Comparison of ENCODE assay signal across 28 mouse cellular contexts in the genomic region with DNA sequence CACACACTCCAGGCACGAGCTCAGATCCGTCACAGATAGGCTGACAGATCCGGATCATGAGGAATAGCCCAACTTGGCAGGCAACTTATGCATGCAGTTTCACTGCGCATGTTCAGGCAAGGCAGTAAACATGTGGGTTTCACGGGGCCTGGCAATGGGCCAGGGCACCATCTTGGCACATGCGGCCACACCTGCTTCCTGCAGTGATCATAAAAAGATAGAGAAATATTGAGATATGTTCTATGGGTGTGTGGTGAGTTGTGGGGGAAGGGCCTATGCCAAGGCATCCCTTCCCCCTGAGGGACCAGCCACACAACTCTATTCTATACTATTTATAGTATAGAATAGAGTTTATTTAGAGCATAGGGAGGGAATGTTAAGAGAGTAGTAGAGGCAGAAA.
A peak's percentile ranks its signal among the peaks of the same experiment; 100 is the strongest.
DNase-seq lines count a peak whose midpoint lies in the region; ATAC-seq and TF ChIP-seq lines count a peak whose summit lies in the region.
"Had no signal": no experiment of that assay in that cellular context is flagged by ENCODE, and none has a peak within 500 bp of the region (broad histone marks: within the 10 kb centered on the region; RNA-seq: fewer than 3 reads in every experiment).

No protein-coding gene starts in this region.

- H3K4me1 ChIP-seq in forebrain, embryonic 14.5 days (ENCODE audit: control insufficient read depth, insufficient read depth, low read length), result no peaks in the 10 kb centered on the region
- H3K4me1 ChIP-seq in forebrain, embryonic 10.5 days, result no peaks in the 10 kb centered on the region
- H3K4me1 ChIP-seq: embryonic facial prominence, embryonic 12.5 days; forebrain, embryonic 13.5 days; heart, embryonic 12.5 days; heart, embryonic 15.5 days; hindbrain, embryonic 10.5 days had no signal

- no peak overlapping the region for H3K9ac ChIP-seq in forebrain, embryonic 14.5 days (ENCODE audit: low read length)
- H3K9ac ChIP-seq: embryonic facial prominence, embryonic 12.5 days; forebrain, embryonic 13.5 days; forebrain, postnatal 0 days; heart, embryonic 12.5 days; heart, embryonic 15.5 days; hindbrain, embryonic 14.5 days had no signal

- no peaks in the 10 kb centered on the region for H3K9me3 ChIP-seq in forebrain, embryonic 14.5 days (replicated peaks; ENCODE audit: control insufficient read depth, low read length)
- no peaks in the 10 kb centered on the region for H3K9me3 ChIP-seq in forebrain, embryonic 10.5 days
- H3K9me3 ChIP-seq: embryonic facial prominence, embryonic 12.5 days; forebrain, embryonic 13.5 days; heart, embryonic 12.5 days; heart, embryonic 15.5 days; hindbrain, embryonic 10.5 days had no signal

- H3K4me2 ChIP-seq in forebrain, embryonic 14.5 days (ENCODE audit: low read length), result no peak overlapping the region
- H3K4me2 ChIP-seq: embryonic facial prominence, embryonic 12.5 days; forebrain, embryonic 13.5 days; heart, embryonic 12.5 days; heart, embryonic 15.5 days; hindbrain, embryonic 14.5 days had no signal

- DNase-seq in cerebellum, postnatal 10 days, result peak; percentile 27 to 29
- DNase-seq in cerebellum, adult 11 months, result no peak
- peak; percentile 1 for DNase-seq in forebrain, embryonic 14.5 days (ENCODE audit: low spot score)
- DNase-seq in forebrain, embryonic 10.5 days (ENCODE audit: extremely low spot score, low spot score), result no peak
- peak; percentile 23 for DNase-seq in brain, embryonic 14.5 days (ENCODE audit: low read depth)
- no peak for DNase-seq in MN1 (ENCODE audit: low spot score)
- DNase-seq: adrenal gland, adult 2 months; adrenal gland, postnatal 14 days; B cell, adult 2 months; cerebellum, adult 18-20 months; cerebellum, adult 9-11 months; forebrain, postnatal 0 days; gastrocnemius, postnatal 25 days; heart, adult 18-20 months; heart, postnatal 10 days; heart, postnatal 36 days; kidney, adult 18-20 months; kidney, adult 9 months had no signal

- no peak for TF ChIP-seq CTCF in brain, embryonic 14.5 days (IDR thresholded peaks at IDR 0.05; ENCODE audit: borderline replicate concordance, extremely low read depth, insufficient read depth, insufficient read length)

- no peak overlapping the region for H3K27ac ChIP-seq in forebrain, embryonic 14.5 days (ENCODE audit: low read depth, low read length)
- no peak overlapping the region for H3K27ac ChIP-seq in forebrain, embryonic 10.5 days
- H3K27ac ChIP-seq: embryonic facial prominence, embryonic 12.5 days; forebrain, embryonic 13.5 days; heart, embryonic 15.5 days; hindbrain, embryonic 10.5 days; hindbrain, embryonic 14.5 days; hindbrain, postnatal 0 days had no signal

- 79% methylated on average over 6 of the region's 6 CpGs for WGBS in forebrain, embryonic 14.5 days
- 94% methylated on average over 6 of the region's 6 CpGs for WGBS in forebrain, embryonic 10.5 days

- no peaks in the 10 kb centered on the region for H3K27me3 ChIP-seq in forebrain, embryonic 14.5 days (replicated peaks; ENCODE audit: control insufficient read depth, insufficient read depth, low read length)
- H3K27me3 ChIP-seq in forebrain, embryonic 10.5 days (ENCODE audit: poor library complexity, severe bottlenecking), result no peaks in the 10 kb centered on the region
- H3K27me3 ChIP-seq: embryonic facial prominence, embryonic 12.5 days; forebrain, embryonic 13.5 days; heart, embryonic 12.5 days; heart, embryonic 15.5 days had no signal

- no peak for ATAC-seq in forebrain, embryonic 14.5 days
- ATAC-seq: forebrain, embryonic 13.5 days; forebrain, postnatal 0 days; hindbrain, postnatal 0 days; inflammation-experienced regulatory T-cells, adult 6 months; intestine, embryonic 16.5 days had no signal

- no peaks in the 10 kb centered on the region for H3K36me3 ChIP-seq in forebrain, embryonic 14.5 days (ENCODE audit: control insufficient read depth, insufficient read depth, low read length)
- H3K36me3 ChIP-seq in forebrain, embryonic 10.5 days (replicated peaks), result no peaks in the 10 kb centered on the region
- H3K36me3 ChIP-seq: embryonic facial prominence, embryonic 12.5 days; heart, embryonic 12.5 days; heart, embryonic 15.5 days; hindbrain, embryonic 10.5 days had no signal

- no peak overlapping the region for H3K4me3 ChIP-seq in forebrain, embryonic 14.5 days (ENCODE audit: low read depth, low read length)
- H3K4me3 ChIP-seq in forebrain, embryonic 10.5 days, result no peak overlapping the region
- H3K4me3 ChIP-seq: embryonic facial prominence, embryonic 12.5 days; erythroblast, embryonic 14.5 days; forebrain, embryonic 13.5 days; heart, embryonic 12.5 days; heart, embryonic 15.5 days; hindbrain, embryonic 10.5 days had no signal

- no peak for TF ChIP-seq POLR2A in brain, embryonic 14.5 days (IDR thresholded peaks at IDR 0.05; ENCODE audit: borderline replicate concordance, extremely low read depth, insufficient read depth, insufficient read length, poor library complexity, severe bottlenecking)

Comparison
In these comparisons a context has a peak if more than half of its experiments do, and no peak if none do; other contexts are left out.
1. DNase-seq: peak in cerebellum, postnatal 10 days (2 of 2), forebrain, embryonic 14.5 days (single experiment) and brain, embryonic 14.5 days (single experiment); none in cerebellum, adult 11 months (single experiment), forebrain, embryonic 10.5 days (single experiment) and MN1 (single experiment).